Mouse (Mus musculus) hindbrain, embryonic 12.5 days (tissue): ENCODE results near the gene Serinc2. TPM values are rescaled to one million over a fixed set of nuclear protein-coding genes. Genes with fewer than 3 reads are reported as not detected.

Experiments used
- ATAC-seq: fragments of 200-750 bp; cut with Nextera tagmentation; 2 replicates; pipeline ENCODE4 v1.8.0; 2017; ENCODE audit warnings: moderate TSS enrichment; ENCODE audit not compliant: low FRiP score
- H3K27ac ChIP-seq: fragments of 300-500 bp; sonication (generic); 2 replicates; pipeline ENCODE4 v1.5.1; 2016; ENCODE audit warnings: mild to moderate bottlenecking
- H3K27me3 ChIP-seq: fragments of 300-500 bp; sonication (generic); 2 replicates; pipeline ENCODE4 v1.6.1; 2016; ENCODE audit warnings: mild to moderate bottlenecking
- H3K36me3 ChIP-seq: fragments of 300-500 bp; sonication (generic); 2 replicates; pipeline ENCODE4 v1.6.1; 2016; ENCODE audit warnings: mild to moderate bottlenecking
- H3K4me1 ChIP-seq: fragments of 300-500 bp; sonication (generic); 2 replicates; pipeline ENCODE4 v1.6.1; 2016
- H3K4me2 ChIP-seq: fragments of 300-500 bp; sonication (generic); replicated peaks from 2 replicates; pipeline ENCODE4 v1.6.1; 2016; ENCODE audit warnings: mild to moderate bottlenecking
- H3K4me3 ChIP-seq: fragments of 300-500 bp; sonication (generic); 2 replicates; pipeline ENCODE4 v1.5.1; 2016; ENCODE audit warnings: mild to moderate bottlenecking
- H3K9ac ChIP-seq: fragments of 300-500 bp; sonication (generic); 2 replicates; pipeline ENCODE4 v1.6.1; 2016; ENCODE audit warnings: mild to moderate bottlenecking, moderate library complexity
- H3K9me3 ChIP-seq: fragments of 300-500 bp; sonication (generic); replicated peaks from 2 replicates; pipeline ENCODE4 v1.6.1; 2016; ENCODE audit warnings: mild to moderate bottlenecking
- WGBS: fragments of 180-500 bp; shearing (Covaris S2); methylation state at CpG from one replicate; pipeline ENCODE4 v1.1.7; 2016; 5-methylcytosine and 5-hydroxymethylcytosine counted together
- polyA plus RNA-seq: library from polyadenylated mRNA; unstranded; fragments of >200 nt; fragmentation: Nextera tagmentation; extraction: Ambion mirVana; gene quantifications from 2 replicates; pipeline ENCODE4 v1.2.1, GENCODE M21; 2016

Serinc2 gene
- polyA plus RNA-seq, 1 experiment from 2014 or later, result 85.2 TPM

DNA sequence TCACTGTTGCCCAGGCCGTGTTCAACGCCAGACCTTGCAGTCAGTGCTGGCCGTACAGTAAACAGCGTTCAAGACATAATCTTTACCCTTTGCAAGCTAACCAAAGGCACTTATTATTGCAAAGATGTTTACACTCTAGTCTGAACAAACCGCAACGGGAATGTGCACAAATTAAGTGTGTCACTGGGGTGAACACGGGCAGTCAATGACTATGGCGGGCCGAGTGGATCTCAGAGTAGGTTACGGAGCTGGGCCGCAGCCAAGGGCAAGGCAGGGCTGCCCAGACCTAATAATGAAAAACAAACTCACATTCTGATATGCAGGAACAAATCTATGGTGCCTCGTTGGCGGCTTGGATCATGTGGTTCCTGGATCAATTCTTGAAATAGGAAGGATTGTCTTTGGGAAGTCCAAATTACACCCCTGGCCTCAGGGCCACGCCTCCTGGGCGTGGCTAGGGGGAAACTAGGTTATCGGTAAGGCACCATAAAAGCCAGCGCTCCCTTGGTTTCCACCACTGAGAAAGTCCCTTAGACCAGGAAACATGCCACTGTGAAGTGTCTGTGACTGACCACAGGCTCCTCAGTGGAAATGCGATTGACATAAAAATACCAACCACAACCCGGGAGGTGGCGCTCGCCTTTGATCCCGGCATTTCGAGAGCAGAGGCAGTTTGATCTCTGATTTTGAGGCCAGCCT is 16.2 kb upstream of the Serinc2 start:
- Histone ChIP-seq H3K4me1 (no peaks in the 10 kb centered on the region), H3K4me3 (no peak overlapping the region), H3K9me3 (no peaks in the 10 kb centered on the region), H3K36me3 (no peaks in the 10 kb centered on the region), H3K4me2 (no peak overlapping the region), H3K27ac (no peak overlapping the region), H3K9ac (no peak overlapping the region), H3K27me3 (no peaks in the 10 kb centered on the region)
- no peak for ATAC-seq
- WGBS, result 64% methylated on average over 23 of the region's 23 CpGs

GRCm38 (mm10) chr4:130294513-130294912 is 15.5 kb upstream of the Serinc2 start:
- H3K36me3 ChIP-seq, result no peaks in the 10 kb centered on the region
- no peak overlapping the region for H3K4me2 ChIP-seq
- H3K9me3 ChIP-seq, result no peaks in the 10 kb centered on the region
- H3K4me3 ChIP-seq, result no peak overlapping the region
- ATAC-seq, result no peak
- 85% methylated on average over 8 of the region's 8 CpGs for WGBS
- no peak overlapping the region for H3K9ac ChIP-seq
- H3K4me1 ChIP-seq, result no peaks in the 10 kb centered on the region
- H3K27me3 ChIP-seq, result peaks cover 3% of the 10 kb centered on the region; the same call in 1 of the 2 replicates
- H3K27ac ChIP-seq, result no peak overlapping the region

- WGBS, result 9% methylated on average over 4 of the region's 4 CpGs
- H3K4me3 ChIP-seq, result no peak overlapping the region
- H3K4me1 ChIP-seq, result no peaks in the 10 kb centered on the region
- H3K27ac ChIP-seq, result no peak overlapping the region
- peaks cover 3% of the 10 kb centered on the region; the same call in 1 of the 2 replicates for H3K27me3 ChIP-seq
- H3K36me3 ChIP-seq, result no peaks in the 10 kb centered on the region
- no peak overlapping the region for H3K4me2 ChIP-seq
- H3K9ac ChIP-seq, result no peak overlapping the region
- ATAC-seq, result peak; percentile 43
- H3K9me3 ChIP-seq, result no peaks in the 10 kb centered on the region
These were observed 13.3 kb upstream of the Serinc2 start for GRCm38 (mm10) chr4:130292271-130292670.

DNA sequence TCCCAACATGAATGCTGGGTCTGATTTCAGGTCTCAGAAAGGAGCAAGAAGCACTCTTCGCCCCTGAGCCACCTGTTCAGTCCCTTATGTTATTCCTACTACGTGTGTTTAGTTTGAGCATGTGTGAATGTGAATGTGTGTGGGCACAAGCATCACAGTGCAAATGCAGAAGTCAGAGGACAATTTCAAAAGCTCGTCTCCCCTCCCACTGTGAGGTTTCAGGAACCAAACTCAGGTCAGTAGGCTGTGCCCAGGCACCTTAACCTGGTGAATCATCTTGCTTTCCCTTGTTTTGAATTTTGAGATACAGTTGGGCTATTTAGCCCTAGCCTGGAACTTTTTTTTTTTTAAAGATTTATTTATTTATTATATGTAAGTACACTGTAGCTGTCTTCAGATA is 10.8 kb upstream of the Serinc2 start:
- Histone ChIP-seq H3K27ac (no peak overlapping the region), H3K4me2 (no peak overlapping the region), H3K4me1 (no peaks in the 10 kb centered on the region), H3K9ac (no peak overlapping the region), H3K9me3 (no peaks in the 10 kb centered on the region), H3K4me3 (no peak overlapping the region), H3K36me3 (no peaks in the 10 kb centered on the region), H3K27me3 (peaks cover 3% of the 10 kb centered on the region; the same call in 1 of the 2 replicates)
- WGBS, result 75% methylated on average over 3 of the region's 3 CpGs
- no peak for ATAC-seq

DNA sequence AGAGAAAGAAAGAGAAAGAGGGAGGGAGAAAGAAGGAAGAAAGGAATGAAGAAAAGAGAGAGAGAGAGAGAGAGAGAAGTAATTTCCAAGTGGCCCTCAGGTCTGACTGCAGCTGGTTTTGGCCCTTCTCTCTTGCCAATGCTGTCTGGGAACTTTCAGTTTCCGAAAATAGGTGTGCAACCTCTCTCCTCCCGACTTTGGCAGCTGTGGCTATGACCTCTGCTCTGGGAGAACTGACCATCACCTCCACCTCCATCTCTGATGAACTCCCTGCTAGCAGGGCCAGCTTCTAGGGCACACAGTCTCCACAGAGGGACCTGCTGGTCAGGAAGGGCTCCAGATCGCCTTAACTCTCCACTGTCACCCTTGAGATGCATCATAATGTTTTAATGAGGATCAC is 7.5 kb upstream of the Serinc2 start:
- peaks cover 3% of the 10 kb centered on the region; the same call in 1 of the 2 replicates for H3K27me3 ChIP-seq
- H3K4me3 ChIP-seq, result no peak overlapping the region
- H3K4me2 ChIP-seq, result no peak overlapping the region
- no peaks in the 10 kb centered on the region for H3K9me3 ChIP-seq
- WGBS, result 59% methylated on average over 3 of the region's 3 CpGs
- no peak for ATAC-seq
- H3K36me3 ChIP-seq, result no peaks in the 10 kb centered on the region
- no peak overlapping the region for H3K9ac ChIP-seq
- H3K27ac ChIP-seq, result no peak overlapping the region
- H3K4me1 ChIP-seq, result no peaks in the 10 kb centered on the region

GRCm38 (mm10) chr4:130283826-130284225 is 4.8 kb upstream of the Serinc2 start:
- ATAC-seq, result no peak
- Histone ChIP-seq H3K36me3 (no peaks in the 10 kb centered on the region), H3K9ac (no peak overlapping the region), H3K9me3 (no peaks in the 10 kb centered on the region), H3K4me1 (no peaks in the 10 kb centered on the region), H3K4me2 (no peak overlapping the region), H3K4me3 (no peak overlapping the region), H3K27ac (no peak overlapping the region), H3K27me3 (peaks cover 7% of the 10 kb centered on the region)
- WGBS, result 82% methylated on average over 9 of the region's 9 CpGs

DNA sequence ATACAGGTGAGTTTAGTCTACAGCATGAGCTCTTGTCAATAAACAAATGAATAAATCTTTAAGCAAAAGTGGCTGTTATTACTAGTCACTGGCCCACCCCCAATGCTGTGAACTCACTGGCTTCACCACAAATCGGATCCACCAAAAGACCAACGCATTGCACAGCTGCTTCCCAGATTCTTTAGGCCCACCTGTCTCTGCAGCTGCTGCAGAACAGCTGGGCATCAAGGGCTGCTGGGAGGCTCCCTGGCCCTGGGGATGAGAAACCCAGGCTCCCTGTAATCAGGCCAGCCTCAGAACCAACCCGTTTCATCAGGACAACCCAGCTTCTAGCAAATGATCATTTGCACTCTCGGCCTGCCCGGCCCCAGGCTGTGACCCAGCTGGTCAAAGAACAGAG is 3.9 kb upstream of the Serinc2 start:
- Histone ChIP-seq H3K4me2 (no peak overlapping the region), H3K4me3 (no peak overlapping the region), H3K27me3 (peaks cover 10% of the 10 kb centered on the region), H3K27ac (no peak overlapping the region), H3K9me3 (no peaks in the 10 kb centered on the region), H3K4me1 (no peaks in the 10 kb centered on the region), H3K36me3 (no peaks in the 10 kb centered on the region), H3K9ac (no peak overlapping the region)
- 81% methylated on average over 5 of the region's 5 CpGs for WGBS
- no peak for ATAC-seq

GRCm38 (mm10) chr4:130276573-130277176 is 2.3 kb downstream of the Serinc2 start:
- Histone ChIP-seq H3K4me1 (peaks cover 19% of the 10 kb centered on the region), H3K4me2 (no peak overlapping the region), H3K27ac (no peak overlapping the region), H3K9me3 (no peaks in the 10 kb centered on the region), H3K36me3 (no peaks in the 10 kb centered on the region; the same call in 1 of the 2 replicates), H3K9ac (peak overlapping the region; percentile 27; the same call in 1 of the 2 replicates), H3K27me3 (peaks cover 23% of the 10 kb centered on the region), H3K4me3 (no peak overlapping the region)
- 60% methylated on average over 7 of the region's 7 CpGs for WGBS
- ATAC-seq, result no peak

- Histone ChIP-seq H3K27me3 (peaks cover 23% of the 10 kb centered on the region), H3K27ac (peak overlapping the region; percentile 98; the same call in 1 of the 2 replicates), H3K9me3 (no peaks in the 10 kb centered on the region), H3K9ac (peak overlapping the region; percentile 98), H3K4me1 (peaks cover 19% of the 10 kb centered on the region), H3K4me2 (peak overlapping the region; percentile 64), H3K36me3 (no peaks in the 10 kb centered on the region; the same call in 1 of the 2 replicates), H3K4me3 (peak overlapping the region; percentile 78)
- WGBS, result 43% methylated on average over 5 of the region's 5 CpGs
- no peak for ATAC-seq
These were observed 3.2 kb downstream of the Serinc2 start for GRCm38 (mm10) chr4:130275823-130276105.

DNA sequence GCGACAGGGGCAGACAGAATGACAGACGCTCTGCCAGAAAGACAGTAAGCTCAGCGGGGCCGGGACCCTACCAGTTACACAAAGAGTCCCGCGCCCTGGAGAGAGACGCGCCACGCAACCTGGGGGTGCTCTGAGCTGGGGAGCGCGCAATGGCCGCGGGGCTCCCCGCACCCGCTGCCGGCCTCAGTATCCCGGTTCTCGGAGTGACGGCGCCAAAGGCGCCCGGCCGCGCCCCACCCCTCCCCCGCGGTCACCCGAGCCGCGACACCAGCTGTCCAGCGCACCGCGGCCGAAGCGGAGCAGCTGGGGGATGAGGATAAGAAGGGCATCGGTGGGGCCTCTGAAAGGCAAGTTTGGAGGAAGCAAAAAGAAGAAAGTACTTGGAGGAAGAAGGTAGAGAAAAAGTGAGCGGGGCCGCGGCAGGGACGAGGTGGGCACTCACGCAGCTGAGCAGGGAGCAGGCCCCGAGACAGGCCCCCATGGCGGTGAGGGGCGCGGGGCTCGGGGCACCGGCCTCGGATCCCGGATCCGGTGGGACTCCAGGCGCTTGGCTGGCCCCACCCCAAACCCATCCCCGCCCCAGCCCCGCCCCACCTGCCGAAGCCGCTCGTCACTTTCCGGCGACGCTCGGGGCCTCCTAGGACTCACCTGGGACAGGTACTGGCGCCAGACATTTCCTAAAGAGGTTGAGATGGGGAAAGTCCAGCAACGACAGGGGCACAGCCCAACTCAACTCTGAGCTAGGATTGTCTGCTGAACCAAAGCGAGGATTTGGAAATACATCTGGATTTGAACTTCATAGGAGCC is 3.8 kb downstream of the Serinc2 start:
- peak overlapping the region; percentile 64 for H3K4me2 ChIP-seq
- peaks cover 19% of the 10 kb centered on the region; the same call in 1 of the 2 replicates for H3K27me3 ChIP-seq
- no peaks in the 10 kb centered on the region; the same call in 1 of the 2 replicates for H3K36me3 ChIP-seq
- peak; percentile 36 for ATAC-seq
- H3K9ac ChIP-seq, result peak overlapping the region; percentile 98
- no peaks in the 10 kb centered on the region for H3K9me3 ChIP-seq
- WGBS, result under 1% methylated on average over 62 of the region's 62 CpGs
- H3K27ac ChIP-seq, result peak overlapping the region; percentile 98
- H3K4me1 ChIP-seq, result peaks cover 19% of the 10 kb centered on the region
- H3K4me3 ChIP-seq, result peak overlapping the region; percentile 78

DNA sequence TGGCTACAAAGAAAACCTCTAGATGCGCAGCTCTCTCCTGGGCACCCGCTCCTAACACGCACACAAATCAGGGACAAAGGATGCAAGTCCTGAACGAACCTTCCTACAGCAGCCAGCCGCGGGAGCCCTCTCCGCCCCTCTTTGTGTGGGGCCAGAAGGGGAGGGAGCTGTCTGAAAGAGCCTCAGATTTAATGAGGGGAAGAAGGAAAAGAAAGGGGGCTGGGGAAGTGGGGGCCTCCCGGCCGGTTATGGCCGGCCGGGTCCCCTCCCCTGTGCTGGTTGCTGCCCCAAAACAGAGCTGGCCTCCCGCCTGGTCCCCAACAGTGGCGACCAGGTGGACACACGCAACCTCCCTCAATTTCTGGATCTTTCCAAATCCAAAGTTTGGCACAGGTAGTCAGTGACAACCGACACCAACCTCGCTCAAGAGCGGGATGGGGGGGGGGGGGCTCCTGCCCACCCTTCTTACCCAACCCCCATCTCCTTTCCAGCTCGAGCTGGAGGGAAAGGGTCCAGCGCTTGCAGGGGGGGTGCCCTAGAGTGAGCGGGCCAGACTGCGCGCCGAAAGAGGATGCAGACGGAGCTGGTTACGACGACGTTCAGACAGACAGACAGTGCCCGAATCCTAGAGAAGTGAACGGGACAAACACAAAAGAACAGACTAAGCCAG is 4.5 kb downstream of the Serinc2 start:
- 0% methylated on average over 29 of the region's 29 CpGs for WGBS
- H3K4me1 ChIP-seq, result peaks cover 19% of the 10 kb centered on the region
- H3K4me2 ChIP-seq, result peak overlapping the region; percentile 64
- peak overlapping the region; percentile 98 for H3K9ac ChIP-seq
- H3K9me3 ChIP-seq, result no peaks in the 10 kb centered on the region
- peak; percentile 86 for ATAC-seq
- H3K27ac ChIP-seq, result peak overlapping the region; percentile 98
- peak overlapping the region; percentile 78 for H3K4me3 ChIP-seq
- H3K27me3 ChIP-seq, result peaks cover 19% of the 10 kb centered on the region; the same call in 1 of the 2 replicates
- no peaks in the 10 kb centered on the region; the same call in 1 of the 2 replicates for H3K36me3 ChIP-seq
